Comparison of ENCODE assay signal across 12 mouse cellular contexts in the genomic region with DNA sequence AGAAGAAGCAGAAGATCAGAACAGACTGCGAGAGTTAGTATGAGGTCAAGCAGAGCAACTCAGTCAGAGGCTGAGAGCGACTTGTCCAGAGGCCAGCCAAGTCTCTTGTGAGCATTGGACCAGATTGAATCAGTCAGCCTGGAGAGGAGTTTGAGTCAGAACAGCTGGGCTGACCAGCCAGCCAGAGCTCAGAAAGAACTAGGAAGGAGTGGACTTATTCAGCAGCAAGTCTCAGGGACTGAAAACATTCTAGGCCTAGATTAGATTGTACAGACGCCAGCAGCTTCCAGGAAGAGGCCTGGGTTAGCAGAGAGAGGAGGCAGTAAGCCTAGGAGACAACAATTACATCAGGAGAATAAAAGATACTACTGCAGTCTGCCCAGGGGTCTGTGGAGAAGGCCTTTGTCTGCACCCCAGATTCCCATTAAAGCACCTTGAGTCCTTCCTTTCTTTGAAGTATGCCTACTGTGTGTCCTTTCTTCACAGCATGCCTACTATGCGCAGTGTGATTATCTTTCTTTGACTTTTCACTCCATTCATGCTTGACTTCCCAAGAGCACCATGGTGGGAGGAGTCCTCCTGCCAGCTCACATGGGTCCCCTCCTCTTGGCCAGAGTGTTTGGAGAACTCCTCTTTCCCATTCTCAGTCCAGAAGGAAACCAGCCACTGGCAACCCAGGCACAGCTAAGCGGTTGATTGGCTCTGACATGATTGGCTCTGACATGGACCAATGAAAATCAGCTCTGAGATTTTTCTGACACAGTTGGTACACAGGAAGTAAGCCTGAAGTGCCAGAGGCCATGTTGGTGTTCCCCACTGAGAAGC. TPM values are rescaled to one million over a fixed set of nuclear protein-coding genes. Genes with fewer than 3 reads are reported as not detected.
DNase-seq lines count a peak whose midpoint lies in the region; ATAC-seq lines count a peak whose summit lies in the region.
"Had no signal": no experiment of that assay in that cellular context is flagged by ENCODE, and none has a peak within 500 bp of the region (broad histone marks: within the 10 kb centered on the region; RNA-seq: fewer than 3 reads in every experiment).

No protein-coding gene starts in this region.

- WGBS in intestine, embryonic 16.5 days = 72% methylated on average over 5 of the region's 5 CpGs
- 78% methylated on average over 5 of the region's 5 CpGs for WGBS in forebrain, embryonic 10.5 days
- 66% methylated on average over 5 of the region's 5 CpGs for WGBS in liver, embryonic 12.5 days (ENCODE audit: insufficient replicate concordance)

- peak overlapping the region; percentile 68 for H3K27ac ChIP-seq in intestine, embryonic 16.5 days (ENCODE audit: low read length)
- H3K27ac ChIP-seq in forebrain, embryonic 10.5 days = no peak overlapping the region
- H3K27ac ChIP-seq in liver, embryonic 12.5 days = no peak overlapping the region
- H3K27ac ChIP-seq: embryonic facial prominence, embryonic 10.5 days; liver, embryonic 15.5 days had no signal

- H3K36me3 ChIP-seq in intestine, embryonic 16.5 days (ENCODE audit: control insufficient read depth, insufficient read depth, low read length) = no peaks in the 10 kb centered on the region
- H3K36me3 ChIP-seq in forebrain, embryonic 10.5 days (replicated peaks) = no peaks in the 10 kb centered on the region
- no peaks in the 10 kb centered on the region for H3K36me3 ChIP-seq in liver, embryonic 12.5 days
- H3K36me3 ChIP-seq: embryonic facial prominence, embryonic 10.5 days; liver, embryonic 15.5 days had no signal

- intact Hi-C loops in gastrocnemius, postnatal 14 days (cut with DNase I; ENCODE audit: low total_unique reads) = no loop called here

- H3K27me3 ChIP-seq in intestine, embryonic 16.5 days (replicated peaks; ENCODE audit: control insufficient read depth, insufficient read depth, low read length) = no peaks in the 10 kb centered on the region
- no peaks in the 10 kb centered on the region for H3K27me3 ChIP-seq in forebrain, embryonic 10.5 days (ENCODE audit: poor library complexity, severe bottlenecking)
- H3K27me3 ChIP-seq in liver, embryonic 12.5 days (replicated peaks) = peaks cover 24% of the 10 kb centered on the region
- H3K27me3 ChIP-seq: liver, embryonic 15.5 days had no signal

- no peak overlapping the region for H3K4me3 ChIP-seq in intestine, embryonic 16.5 days (ENCODE audit: low read length)
- no peak overlapping the region for H3K4me3 ChIP-seq in forebrain, embryonic 10.5 days
- H3K4me3 ChIP-seq in liver, embryonic 12.5 days = no peak overlapping the region
- H3K4me3 ChIP-seq: embryonic facial prominence, embryonic 10.5 days; liver, embryonic 15.5 days; myocyte had no signal

- ATAC-seq in intestine, embryonic 16.5 days = peak; percentile 76
- ATAC-seq in liver, embryonic 12.5 days = no peak

- peaks cover 5% of the 10 kb centered on the region; the same call in 1 of the 2 replicates for H3K4me1 ChIP-seq in intestine, embryonic 16.5 days (ENCODE audit: control insufficient read depth, insufficient read depth, low read length)
- H3K4me1 ChIP-seq in forebrain, embryonic 10.5 days = no peaks in the 10 kb centered on the region
- no peaks in the 10 kb centered on the region for H3K4me1 ChIP-seq in liver, embryonic 12.5 days
- H3K4me1 ChIP-seq: embryonic facial prominence, embryonic 10.5 days; liver, embryonic 15.5 days had no signal

- no peak overlapping the region for H3K9ac ChIP-seq in intestine, embryonic 16.5 days (ENCODE audit: low read depth, low read length)
- no peak overlapping the region for H3K9ac ChIP-seq in liver, embryonic 12.5 days
- H3K9ac ChIP-seq: liver, embryonic 15.5 days had no signal

- no peak overlapping the region for H3K4me2 ChIP-seq in intestine, embryonic 16.5 days (ENCODE audit: low read depth, low read length)
- H3K4me2 ChIP-seq in liver, embryonic 12.5 days = no peak overlapping the region
- H3K4me2 ChIP-seq: liver, embryonic 15.5 days had no signal

- H3K9me3 ChIP-seq in intestine, embryonic 16.5 days (ENCODE audit: control insufficient read depth, low read length) = no peaks in the 10 kb centered on the region; the same call in 1 of the 2 replicates
- no peaks in the 10 kb centered on the region for H3K9me3 ChIP-seq in forebrain, embryonic 10.5 days
- no peaks in the 10 kb centered on the region for H3K9me3 ChIP-seq in liver, embryonic 12.5 days (replicated peaks)
- H3K9me3 ChIP-seq: embryonic facial prominence, embryonic 10.5 days; liver, embryonic 15.5 days had no signal

- peak; percentile 32 for DNase-seq in adrenal gland, postnatal 10 days
- DNase-seq in adrenal gland, postnatal 14 days = no peak
- peak; percentile 70 for DNase-seq in gastrocnemius, postnatal 14 days
- DNase-seq in lung, postnatal 10 days = peak; percentile 65
- DNase-seq in frontal cortex, postnatal 25 days (ENCODE audit: low spot score in 2 of 2) = no peak
- no peak for DNase-seq in forebrain, embryonic 10.5 days (ENCODE audit: extremely low spot score, low spot score)
- DNase-seq: layer of hippocampus, adult 9-11 months had no signal

RNA-seq across cellular contexts. Expression of a gene that starts 16.7 kb away (rescaled TPM):
- total RNA-seq in adrenal gland, postnatal 10 days (2021) = 10 to 100 TPM; 20.8 to 27.7 TPM
- total RNA-seq in adrenal gland, postnatal 14 days (2021) = 16.4 and 22.1 TPM in 2 replicates
- total RNA-seq in gastrocnemius, postnatal 14 days (2021) = 10 to 100 TPM; 21.2 to 23.8 TPM
- 1.1 TPM in 2 replicates for polyA plus RNA-seq in intestine, embryonic 16.5 days (2015; fragmentation: Nextera tagmentation; extraction: Ambion mirVana)
- 0.71 and 0.93 TPM in 2 replicates for polyA plus RNA-seq in forebrain, embryonic 10.5 days (2016; fragmentation: Nextera tagmentation; extraction: Ambion mirVana)
- 0.19 and 0.43 TPM in 2 replicates for polyA plus RNA-seq in liver, embryonic 12.5 days (2016; fragmentation: Nextera tagmentation; extraction: Ambion mirVana)

Comparison
In these comparisons a context has a peak if more than half of its experiments do, and no peak if none do; other contexts are left out.
1. DNase-seq: peak in adrenal gland, postnatal 10 days (single experiment), gastrocnemius, postnatal 14 days (single experiment) and lung, postnatal 10 days (single experiment); none in adrenal gland, postnatal 14 days (single experiment), frontal cortex, postnatal 25 days (0 of 2) and forebrain, embryonic 10.5 days (single experiment).